Mouse (Mus musculus): ENCODE data around the gene Cd69.

DNA sequence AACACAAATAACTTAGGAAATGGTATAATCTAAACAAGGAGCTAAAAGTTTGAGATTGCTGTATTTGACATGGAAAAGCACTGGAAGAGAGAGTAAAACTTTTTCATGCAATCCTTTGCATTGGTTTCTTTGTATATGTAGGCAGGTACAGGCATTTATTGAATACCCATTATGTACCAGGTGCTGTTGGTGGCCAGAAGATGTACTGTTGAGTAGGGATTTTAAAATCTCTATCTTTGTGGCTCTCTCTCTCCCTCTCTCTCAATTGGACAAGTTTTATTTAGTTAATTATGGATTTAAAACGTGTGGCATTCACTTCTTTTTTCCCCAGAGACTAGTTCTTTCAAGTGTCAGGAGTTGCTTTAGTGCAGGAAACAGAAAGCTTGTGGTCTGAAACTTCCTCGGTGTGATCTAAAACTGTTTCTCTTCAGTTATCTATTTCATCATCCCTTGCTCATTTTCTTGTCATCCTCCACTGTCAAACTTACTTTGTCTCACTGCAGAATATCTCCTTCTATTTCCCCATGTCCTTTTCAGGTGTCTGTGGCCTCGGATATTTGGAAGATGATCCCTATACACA lies 478 bp upstream of the Cd69 start:
- TF ChIP-seq POLR2A (IDR thresholded peaks at IDR 0.05; ENCODE audit: low read depth, low read length), result no peak
- TF ChIP-seq CTCF (IDR thresholded peaks at IDR 0.05; ENCODE audit: borderline replicate concordance, insufficient read depth, low read length), result no peak

Measured in embryonic fibroblast, embryonic 13.5 days (primary cell).